Mouse (Mus musculus) CD4-positive helper T cell, adult 2 months (primary cell): Measurements from ENCODE around the gene Chst4.
"Not testable (repeated sequence)": the region's sequence is repeated elsewhere in the genome, so short reads cannot be mapped to it uniquely, and the experiment has no call there.

ENCODE experiments used
- DNase-seq: peaks from one replicate; pipeline ENCODE4 v3.0.0-alpha.2; 2012; ENCODE audit warnings: low read depth, missing footprints, low spot score

The Chst4 gene

DNA sequence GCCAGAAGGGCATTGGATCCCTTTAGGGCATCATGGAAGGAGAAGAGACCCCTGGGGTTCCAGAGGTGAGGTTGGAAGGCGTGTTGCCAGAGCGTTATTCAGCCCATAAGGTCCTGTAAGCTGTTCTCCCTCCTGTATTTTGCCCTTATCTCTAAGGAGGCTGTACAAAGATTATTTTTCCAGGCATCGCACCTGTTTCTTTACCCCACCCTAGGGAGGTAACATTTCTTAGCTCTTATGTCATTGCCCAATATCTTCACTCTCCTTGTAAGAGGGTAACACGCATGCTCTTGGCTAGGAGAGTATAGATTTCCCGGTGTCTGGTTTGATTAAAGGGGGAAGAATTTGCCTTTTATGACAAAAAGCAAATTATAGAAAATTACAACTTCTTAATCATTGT lies at the start of gene Chst4:
Chst4 (minus strand) TSS at position 82 of the 400 bp plus-strand sequence.
- no peak for DNase-seq

DNA sequence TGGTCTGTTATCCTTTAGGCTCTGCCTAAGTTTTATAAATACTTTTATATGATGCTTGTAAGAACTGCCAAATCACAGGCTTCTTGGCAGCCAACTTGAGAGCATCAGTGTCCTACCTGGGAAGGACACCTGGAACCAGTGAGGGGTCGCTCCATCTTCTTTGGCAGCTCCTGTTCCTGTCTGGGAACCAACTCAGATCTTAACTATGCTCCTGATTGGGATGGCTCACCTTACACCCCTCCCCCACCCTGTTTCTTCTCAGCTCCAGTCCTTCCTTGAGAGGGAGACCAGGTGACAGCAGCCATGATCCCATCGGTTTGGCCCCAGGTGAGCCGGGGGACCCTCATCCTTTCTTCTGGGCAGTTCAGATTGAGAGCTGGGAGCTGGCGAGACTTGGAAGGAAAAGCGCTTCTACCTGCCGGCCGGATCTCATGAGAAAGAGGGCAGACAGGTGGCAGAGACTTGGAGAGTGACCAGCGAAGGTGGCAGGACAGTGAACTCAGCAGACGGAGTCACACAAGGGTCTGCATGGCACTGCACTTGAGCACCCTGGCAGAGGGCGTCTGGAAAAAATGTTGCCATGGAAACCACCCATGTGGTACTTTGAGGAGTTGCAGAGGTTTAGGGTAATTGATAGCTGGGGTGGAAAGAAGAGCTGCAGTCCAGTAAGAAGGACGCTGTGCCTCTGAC lies 43.0 kb upstream of the Chst4 start:
- DNase-seq, result no peak

DNA sequence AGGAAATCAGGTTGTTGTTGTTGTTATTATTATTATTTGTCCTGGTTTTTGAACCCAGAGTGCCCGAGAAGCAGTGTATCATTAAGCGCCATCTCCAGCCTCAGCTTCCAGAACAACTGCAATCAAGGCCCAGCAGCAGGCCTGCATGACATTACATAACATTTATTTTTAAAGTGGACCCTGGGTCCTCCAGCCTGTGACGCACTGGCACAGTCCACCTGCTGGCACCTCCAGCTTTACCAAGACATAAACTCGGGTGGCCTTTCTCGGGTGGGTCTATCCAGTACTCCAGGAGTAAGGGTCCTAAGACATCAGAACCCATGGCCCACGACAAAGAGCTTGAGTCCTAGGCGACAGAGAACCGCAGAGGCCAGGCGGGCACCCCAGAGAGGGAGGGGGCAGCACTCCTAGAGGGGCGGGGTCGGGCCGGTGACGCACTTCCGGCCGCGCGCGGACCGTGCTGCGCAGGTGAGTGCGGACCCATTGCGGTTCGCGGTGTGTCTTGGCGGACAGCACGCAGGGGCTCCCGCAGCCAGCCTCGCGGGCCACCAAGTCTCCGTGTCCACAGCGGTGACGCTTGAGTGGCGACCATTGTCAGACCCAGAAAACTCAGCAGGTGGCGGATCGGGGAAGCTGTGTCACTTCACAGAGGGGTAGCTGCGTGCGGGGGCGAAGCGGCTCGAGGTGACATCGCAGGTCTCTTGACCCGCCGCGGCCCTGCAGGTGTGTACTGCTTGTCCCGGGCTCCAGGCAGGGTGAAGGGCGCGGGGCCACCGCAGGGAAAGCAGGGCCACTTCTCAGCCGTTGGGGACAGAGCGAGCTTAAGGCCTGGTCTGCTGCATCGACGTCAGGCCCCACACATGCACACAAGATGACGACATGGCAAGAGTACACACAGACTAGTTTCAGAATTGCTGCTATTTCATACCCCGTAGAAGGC lies 40.0 kb upstream of the Chst4 start, which contains the start of gene Zfp612:
Zfp612 (plus strand) TSS at position 465 of the 940 bp plus-strand sequence.
- peak; percentile 41 for DNase-seq

DNA sequence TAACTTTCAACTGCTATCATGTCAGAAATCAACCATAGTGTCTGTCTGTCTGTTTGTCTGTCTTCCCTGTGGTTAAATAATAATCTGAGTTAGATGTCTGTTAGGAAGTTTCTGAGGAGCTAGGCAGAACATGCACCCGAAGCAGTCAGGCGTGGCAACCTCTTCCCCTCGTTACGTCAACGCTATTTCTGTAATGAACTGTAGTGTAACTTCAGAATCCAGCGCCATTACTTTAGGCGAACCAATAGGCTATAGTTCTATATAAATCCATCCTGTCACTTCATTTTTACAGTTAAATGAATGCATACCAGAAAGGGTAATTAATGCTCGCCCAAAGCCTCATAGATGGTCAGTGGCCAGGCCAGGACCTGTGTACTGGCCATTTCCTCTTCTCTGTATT lies 35.0 kb upstream of the Chst4 start:
- DNase-seq, result no peak

- peak; percentile 46 for DNase-seq
Observed at GRCm38 (mm10) chr8:110071600-110071999, 32.1 kb upstream of the Chst4 start.

GRCm38 (mm10) chr8:110069706-110070105 lies 30.2 kb upstream of the Chst4 start:
- DNase-seq, result no peak

- no peak for DNase-seq
Observed at GRCm38 (mm10) chr8:110065676-110066075, 26.1 kb upstream of the Chst4 start.

DNA sequence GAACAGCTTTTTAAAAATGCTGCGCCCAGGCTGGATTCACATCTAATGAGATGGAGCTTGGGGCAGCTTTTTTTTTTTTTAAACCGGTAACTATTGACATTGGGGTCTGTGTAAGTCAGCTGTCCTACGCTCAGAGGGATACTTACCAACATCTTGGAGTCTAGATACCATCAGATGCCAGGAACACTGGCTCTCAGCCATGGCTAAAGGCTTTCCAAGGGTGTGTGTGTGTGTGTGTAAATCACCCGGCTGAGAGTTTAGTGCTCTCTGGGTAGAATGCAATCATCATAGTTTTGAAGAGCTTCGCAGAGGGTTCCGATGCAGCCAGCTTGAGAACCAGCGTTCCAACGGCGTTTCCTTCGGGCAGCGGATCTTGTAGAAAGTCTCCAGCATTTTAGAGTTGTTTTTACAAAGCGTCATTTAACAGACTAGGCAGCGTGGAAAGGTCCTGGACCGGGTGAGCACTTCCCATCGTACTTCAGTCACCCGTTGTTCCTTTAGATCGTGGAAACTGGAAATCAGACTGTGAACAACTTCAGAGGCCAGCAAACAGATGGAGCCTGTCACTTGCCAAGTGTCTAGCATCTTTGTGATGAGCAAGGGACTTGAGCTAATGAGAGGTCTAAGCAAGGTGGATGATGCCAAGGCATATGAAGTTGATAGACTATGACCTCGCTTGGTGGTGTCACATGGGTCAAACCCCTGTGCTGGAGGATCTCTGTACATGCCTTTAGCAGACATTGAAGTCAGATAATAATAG lies 25.2 kb upstream of the Chst4 start:
- DNase-seq, result no peak

- no peak for DNase-seq
Observed at GRCm38 (mm10) chr8:110064161-110064560, 24.6 kb upstream of the Chst4 start.

DNA sequence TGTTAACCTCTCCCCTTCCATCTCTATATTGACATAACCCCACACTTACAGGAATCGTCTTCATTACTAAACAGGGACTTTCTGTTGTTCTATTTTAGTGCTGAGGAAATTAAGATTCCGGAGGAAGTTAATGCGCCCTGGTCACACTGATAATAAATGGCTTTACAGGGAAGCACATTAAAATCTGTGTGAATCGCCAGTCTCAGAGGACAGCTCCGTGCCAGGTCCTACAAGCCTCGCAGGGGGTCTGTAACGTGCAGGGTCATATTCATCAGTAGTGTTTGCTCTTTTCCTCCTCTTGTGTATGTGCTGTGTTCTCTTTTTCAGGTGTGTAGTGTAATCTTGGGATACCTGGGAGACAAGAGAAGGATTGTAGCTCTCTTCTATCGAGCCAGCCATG lies 18.7 kb upstream of the Chst4 start:
- no peak for DNase-seq

GRCm38 (mm10) chr8:110051208-110051607 lies 11.7 kb upstream of the Chst4 start:
- DNase-seq, result no peak

- DNase-seq, result no peak
Observed at GRCm38 (mm10) chr8:110040509-110040908, 969 bp upstream of the Chst4 start.

DNA sequence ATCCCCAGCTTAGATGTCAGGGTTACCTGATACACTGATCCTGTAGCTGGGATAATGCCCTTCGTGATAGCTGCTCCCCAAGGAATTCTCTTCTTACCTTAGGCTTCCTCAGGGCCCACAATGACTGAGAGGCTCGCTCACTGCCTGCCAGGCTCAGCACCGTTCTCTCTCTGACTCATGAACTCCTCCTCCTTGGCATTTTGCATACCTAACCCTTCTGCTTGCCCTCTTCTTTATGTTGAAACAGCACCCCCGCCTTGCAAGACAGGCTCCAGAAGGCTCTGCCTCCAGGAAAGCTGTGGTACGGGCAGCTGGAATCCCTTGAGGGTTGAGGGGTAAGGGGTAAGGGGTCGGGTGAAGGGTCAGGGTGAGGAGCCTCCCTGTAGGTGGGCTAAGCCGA lies 324 bp downstream of the Chst4 start:
- DNase-seq, result no peak

DNA sequence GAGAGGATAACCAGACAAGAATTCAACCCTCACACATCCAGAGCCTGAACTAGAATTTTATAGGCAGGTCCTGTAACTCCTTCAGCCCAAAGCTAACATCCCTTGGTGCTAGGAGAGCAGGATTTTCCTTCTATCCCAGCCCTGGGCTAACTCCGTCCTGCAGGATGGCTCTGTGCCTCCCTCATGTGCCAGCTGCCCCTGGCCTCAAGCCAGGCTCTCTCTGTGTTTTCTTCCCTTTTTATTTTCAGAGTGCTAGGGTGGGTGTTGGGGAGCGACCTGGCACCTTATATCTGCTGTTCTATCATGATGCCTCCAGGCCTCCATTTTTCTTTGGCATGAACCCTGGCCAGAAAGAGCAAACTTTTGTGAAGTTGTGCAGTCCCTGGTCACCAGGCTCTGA lies 3.4 kb downstream of the Chst4 start:
- DNase-seq, result no peak

DNA sequence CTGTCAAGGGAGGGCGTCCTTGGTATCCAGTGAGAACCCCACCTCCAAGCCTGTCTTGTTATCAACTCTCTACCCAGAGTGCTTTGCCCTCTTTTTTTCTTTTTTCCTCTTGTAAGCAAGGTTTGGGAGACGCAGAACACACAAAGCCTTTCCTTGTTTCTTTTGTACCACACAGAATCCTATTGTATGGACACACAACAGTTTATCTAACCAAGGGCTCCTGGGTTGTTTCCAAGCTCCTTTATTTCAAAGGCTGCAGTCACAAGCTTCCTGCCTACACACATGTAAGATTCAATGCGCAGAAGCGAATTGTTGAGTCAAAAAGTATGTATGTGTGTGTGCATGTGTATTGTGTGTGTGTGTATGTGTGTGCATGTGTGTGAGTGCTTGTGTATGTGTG lies 5.2 kb downstream of the Chst4 start:
- DNase-seq, result no peak

- DNase-seq, result not testable (repeated sequence)
Observed at GRCm38 (mm10) chr8:110033771-110034170, 5.8 kb downstream of the Chst4 start.

GRCm38 (mm10) chr8:110022768-110023344 lies 16.7 kb downstream of the Chst4 start:
- DNase-seq, result no peak

DNA sequence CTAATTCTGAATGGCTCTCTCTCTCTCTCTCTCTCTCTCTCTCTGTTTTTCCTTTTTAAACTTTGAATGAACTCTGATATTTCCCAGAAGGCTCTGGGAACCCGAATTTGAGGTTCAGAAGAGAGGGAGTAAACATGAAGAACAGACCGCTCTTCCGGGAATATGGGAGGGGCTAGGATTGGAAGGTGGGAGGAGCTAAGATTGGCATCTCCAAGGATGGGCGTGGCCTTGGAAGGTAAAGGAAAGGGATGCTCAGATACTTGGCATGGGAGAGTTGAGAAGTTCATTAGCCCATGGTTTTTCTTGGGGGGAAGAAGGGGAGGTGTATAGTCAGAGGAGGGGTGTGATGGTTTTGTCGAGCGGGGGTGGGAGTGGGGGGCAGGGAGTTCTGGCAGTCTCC lies 17.5 kb downstream of the Chst4 start:
- DNase-seq, result no peak

GRCm38 (mm10) chr8:110010868-110011267 lies 28.7 kb downstream of the Chst4 start:
- peak; percentile 18 for DNase-seq

GRCm38 (mm10) chr8:110008995-110009446 lies 30.5 kb downstream of the Chst4 start:
- DNase-seq, result no peak

- DNase-seq, result no peak
Observed at GRCm38 (mm10) chr8:110008228-110008994, 31.1 kb downstream of the Chst4 start.
